Mouse (Mus musculus): ENCODE data around the gene Htra3. TPM values are rescaled to one million over a fixed set of nuclear protein-coding genes. Genes with fewer than 3 reads are reported as not detected.

Gene Htra3
- polyA plus RNA-seq, 1 experiment from 2014 or later = 39.4 TPM

- Histone ChIP-seq H3K27me3 (ENCODE audit: control insufficient read depth, insufficient read depth, low read length) (no peaks in the 10 kb centered on the region), H3K27ac (replicated peaks) (no peak overlapping the region), H3K9me3 (ENCODE audit: control insufficient read depth, low read length) (no peaks in the 10 kb centered on the region), H3K4me1 (replicated peaks; ENCODE audit: control insufficient read depth, insufficient read depth) (no peaks in the 10 kb centered on the region; the same call in 1 of the 2 replicates), H3K4me2 (replicated peaks; ENCODE audit: low read depth) (no peak overlapping the region), H3K9ac (ENCODE audit: low read length) (no peak overlapping the region), H3K36me3 (ENCODE audit: control insufficient read depth, insufficient read depth, low read length) (no peaks in the 10 kb centered on the region), H3K4me3 (ENCODE audit: low read depth, low read length) (no peak overlapping the region)
- ATAC-seq (ENCODE audit: low FRiP score, low TSS enrichment) (no peak), DNase-seq (ENCODE audit: low spot score) (no peak)
- no peak for TF ChIP-seq EP300 (optimal IDR thresholded peaks at IDR 0.05)
- peak; percentile 53 for TF ChIP-seq CTCF (IDR thresholded peaks at IDR 0.05; ENCODE audit: low read depth)
Observed at GRCm38 (mm10) chr5:35629333-35629732, 50.2 kb downstream of the Htra3 start.

GRCm38 (mm10) chr5:35628685-35629084 is 50.9 kb downstream of the Htra3 start:
- no peaks in the 10 kb centered on the region for H3K36me3 ChIP-seq (ENCODE audit: control insufficient read depth, insufficient read depth, low read length)
- H3K27ac ChIP-seq (replicated peaks) = 0 out of 2 replicates have a peak overlapping the region, but pooled peaks have one; percentile 18
- TF ChIP-seq CTCF (IDR thresholded peaks at IDR 0.05; ENCODE audit: low read depth) (no peak), EP300 (optimal IDR thresholded peaks at IDR 0.05) (no peak)
- H3K4me1 ChIP-seq (replicated peaks; ENCODE audit: control insufficient read depth, insufficient read depth) = peaks cover 2% of the 10 kb centered on the region
- DNase-seq (ENCODE audit: low spot score) (no peak), ATAC-seq (ENCODE audit: low FRiP score, low TSS enrichment) (no peak)
- H3K4me3 ChIP-seq (ENCODE audit: low read depth, low read length) = no peak overlapping the region
- no peaks in the 10 kb centered on the region for H3K9me3 ChIP-seq (ENCODE audit: control insufficient read depth, low read length)
- no peak overlapping the region for H3K4me2 ChIP-seq (replicated peaks; ENCODE audit: low read depth)
- no peak overlapping the region for H3K9ac ChIP-seq (ENCODE audit: low read length)
- H3K27me3 ChIP-seq (ENCODE audit: control insufficient read depth, insufficient read depth, low read length) = no peaks in the 10 kb centered on the region
- 43% methylated on average over 1 of the region's 1 CpGs for WGBS

- Histone ChIP-seq H3K9me3 (ENCODE audit: control insufficient read depth, low read length) (no peaks in the 10 kb centered on the region), H3K9ac (ENCODE audit: low read length) (no peak overlapping the region), H3K4me3 (ENCODE audit: low read depth, low read length) (no peak overlapping the region), H3K27me3 (ENCODE audit: control insufficient read depth, insufficient read depth, low read length) (no peaks in the 10 kb centered on the region), H3K27ac (replicated peaks) (peak overlapping the region; percentile 35; the same call in 1 of the 2 replicates), H3K36me3 (ENCODE audit: control insufficient read depth, insufficient read depth, low read length) (no peaks in the 10 kb centered on the region), H3K4me2 (replicated peaks; ENCODE audit: low read depth) (no peak overlapping the region), H3K4me1 (replicated peaks; ENCODE audit: control insufficient read depth, insufficient read depth) (peaks cover 2% of the 10 kb centered on the region)
- WGBS = 56% methylated on average over 7 of the region's 7 CpGs
- TF ChIP-seq EP300 (optimal IDR thresholded peaks at IDR 0.05) = no peak
- TF ChIP-seq CTCF (IDR thresholded peaks at IDR 0.05; ENCODE audit: low read depth) = peak; percentile 58
- DNase-seq (ENCODE audit: low spot score) (no peak), ATAC-seq (ENCODE audit: low FRiP score, low TSS enrichment) (no peak)
Observed at GRCm38 (mm10) chr5:35627307-35627840, 52.2 kb downstream of the Htra3 start.

- no peaks in the 10 kb centered on the region for H3K36me3 ChIP-seq (ENCODE audit: control insufficient read depth, insufficient read depth, low read length)
- no peak overlapping the region for H3K27ac ChIP-seq (replicated peaks)
- no peak overlapping the region for H3K4me2 ChIP-seq (replicated peaks; ENCODE audit: low read depth)
- DNase-seq (ENCODE audit: low spot score) = no peak
- H3K27me3 ChIP-seq (ENCODE audit: control insufficient read depth, insufficient read depth, low read length) = no peaks in the 10 kb centered on the region
- H3K9me3 ChIP-seq (ENCODE audit: control insufficient read depth, low read length) = no peaks in the 10 kb centered on the region
- H3K4me3 ChIP-seq (ENCODE audit: low read depth, low read length) = no peak overlapping the region
- TF ChIP-seq CTCF (IDR thresholded peaks at IDR 0.05; ENCODE audit: low read depth) = no peak
- TF ChIP-seq EP300 (optimal IDR thresholded peaks at IDR 0.05) = no peak
- no peak overlapping the region for H3K9ac ChIP-seq (ENCODE audit: low read length)
- H3K4me1 ChIP-seq (replicated peaks; ENCODE audit: control insufficient read depth, insufficient read depth) = peaks cover 2% of the 10 kb centered on the region
- WGBS = 77% methylated on average over 2 of the region's 2 CpGs
- no peak for ATAC-seq (ENCODE audit: low FRiP score, low TSS enrichment)
Observed at GRCm38 (mm10) chr5:35626408-35626807, 53.2 kb downstream of the Htra3 start.

- WGBS = 42% methylated on average over 4 of the region's 4 CpGs
- no peak overlapping the region for H3K4me2 ChIP-seq (replicated peaks; ENCODE audit: low read depth)
- no peaks in the 10 kb centered on the region for H3K36me3 ChIP-seq (ENCODE audit: control insufficient read depth, insufficient read depth, low read length)
- no peak overlapping the region for H3K4me3 ChIP-seq (ENCODE audit: low read depth, low read length)
- DNase-seq (ENCODE audit: low spot score) (peak; percentile 42), ATAC-seq (ENCODE audit: low FRiP score, low TSS enrichment) (peak; percentile 72)
- H3K9ac ChIP-seq (ENCODE audit: low read length) = no peak overlapping the region
- no peaks in the 10 kb centered on the region for H3K27me3 ChIP-seq (ENCODE audit: control insufficient read depth, insufficient read depth, low read length)
- H3K27ac ChIP-seq (replicated peaks) = peak overlapping the region; percentile 53; the same call in 1 of the 2 replicates
- H3K9me3 ChIP-seq (ENCODE audit: control insufficient read depth, low read length) = no peaks in the 10 kb centered on the region
- peaks cover 2% of the 10 kb centered on the region for H3K4me1 ChIP-seq (replicated peaks; ENCODE audit: control insufficient read depth, insufficient read depth)
- TF ChIP-seq CTCF (IDR thresholded peaks at IDR 0.05; ENCODE audit: low read depth) (no peak), EP300 (optimal IDR thresholded peaks at IDR 0.05) (no peak)
Observed at GRCm38 (mm10) chr5:35624751-35625239, 54.8 kb downstream of the Htra3 start.

- no peak for DNase-seq (ENCODE audit: low spot score)
- Histone ChIP-seq H3K4me2 (replicated peaks; ENCODE audit: low read depth) (no peak overlapping the region), H3K27me3 (ENCODE audit: control insufficient read depth, insufficient read depth, low read length) (no peaks in the 10 kb centered on the region), H3K36me3 (ENCODE audit: control insufficient read depth, insufficient read depth, low read length) (no peaks in the 10 kb centered on the region), H3K4me1 (replicated peaks; ENCODE audit: control insufficient read depth, insufficient read depth) (peaks cover 2% of the 10 kb centered on the region), H3K9ac (ENCODE audit: low read length) (no peak overlapping the region), H3K4me3 (ENCODE audit: low read depth, low read length) (no peak overlapping the region), H3K9me3 (ENCODE audit: control insufficient read depth, low read length) (no peaks in the 10 kb centered on the region), H3K27ac (replicated peaks) (no peak overlapping the region; the same call in 1 of the 2 replicates)
- TF ChIP-seq EP300 (optimal IDR thresholded peaks at IDR 0.05) = no peak
- no peak for TF ChIP-seq CTCF (IDR thresholded peaks at IDR 0.05; ENCODE audit: low read depth)
- no peak for ATAC-seq (ENCODE audit: low FRiP score, low TSS enrichment)
Observed at GRCm38 (mm10) chr5:35623831-35624230, 55.8 kb downstream of the Htra3 start.
